Mouse (Mus musculus) embryonic facial prominence, embryonic 14.5 days (tissue): Measurements from ENCODE around the gene Hoxb13. TPM values are rescaled to one million over a fixed set of nuclear protein-coding genes. Genes with fewer than 3 reads are reported as not detected.

Experiments
- ATAC-seq: fragments of 200-750 bp; cut with Nextera tagmentation; 2 replicates; pipeline ENCODE4 v1.8.0; 2017; ENCODE audit warnings: low read depth, moderate number of reproducible peaks, moderate TSS enrichment
- DNase-seq: peaks from one replicate; pipeline ENCODE4 v3.0.0-alpha.2; 2015; ENCODE audit warnings: low spot score
- H3K27ac ChIP-seq: fragments of 300-500 bp; sonication (generic); replicated peaks from 2 replicates; pipeline ENCODE4 v1.5.1; 2014; ENCODE audit warnings: low read depth, mild to moderate bottlenecking, low read length, moderate library complexity
- H3K27me3 ChIP-seq: fragments of 300-500 bp; sonication (generic); replicated peaks from 2 replicates; pipeline ENCODE4 v1.6.1; 2014; ENCODE audit warnings: low read length; ENCODE audit not compliant: control insufficient read depth, insufficient read depth
- H3K36me3 ChIP-seq: fragments of 300-500 bp; sonication (generic); 2 replicates; pipeline ENCODE4 v1.6.1; 2014; ENCODE audit warnings: low read length, mixed read lengths; ENCODE audit not compliant: control insufficient read depth, insufficient read depth
- H3K4me1 ChIP-seq: fragments of 300-500 bp; sonication (generic); 2 replicates; pipeline ENCODE4 v1.6.1; 2014; ENCODE audit warnings: antibody characterized with exemption, low read length; ENCODE audit not compliant: control insufficient read depth, insufficient read depth
- H3K4me2 ChIP-seq: fragments of 300-500 bp; sonication (generic); 2 replicates; pipeline ENCODE4 v1.6.1; 2014; ENCODE audit warnings: low read depth, mild to moderate bottlenecking, low read length, moderate library complexity, mixed read lengths
- H3K4me3 ChIP-seq: fragments of 300-500 bp; sonication (generic); 2 replicates; pipeline ENCODE4 v1.5.1; 2014; ENCODE audit warnings: low read depth, mild to moderate bottlenecking, low read length
- H3K9ac ChIP-seq: fragments of 300-500 bp; sonication (generic); 2 replicates; pipeline ENCODE4 v1.6.1; 2014; ENCODE audit warnings: low read depth, mild to moderate bottlenecking, low read length, moderate library complexity, mixed read lengths
- H3K9me3 ChIP-seq: fragments of 300-500 bp; sonication (generic); 2 replicates; pipeline ENCODE4 v1.6.1; 2016; ENCODE audit warnings: low read length; ENCODE audit not compliant: control insufficient read depth
- WGBS: fragments of 180-500 bp; shearing (Covaris S2); extraction: QIAGEN DNeasy Blood & Tissue Kit; methylation state at CpG from one replicate; pipeline ENCODE4 v1.1.7; 2014; 5-methylcytosine and 5-hydroxymethylcytosine counted together
- polyA plus RNA-seq: library from polyadenylated mRNA; unstranded; fragments of >200 nt; fragmentation: Nextera tagmentation; extraction: Ambion mirVana; gene quantifications from 2 replicates; pipeline ENCODE4 v1.2.1, GENCODE M21; 2014

Hoxb13 gene
- not detected in 2 replicates for polyA plus RNA-seq

DNA sequence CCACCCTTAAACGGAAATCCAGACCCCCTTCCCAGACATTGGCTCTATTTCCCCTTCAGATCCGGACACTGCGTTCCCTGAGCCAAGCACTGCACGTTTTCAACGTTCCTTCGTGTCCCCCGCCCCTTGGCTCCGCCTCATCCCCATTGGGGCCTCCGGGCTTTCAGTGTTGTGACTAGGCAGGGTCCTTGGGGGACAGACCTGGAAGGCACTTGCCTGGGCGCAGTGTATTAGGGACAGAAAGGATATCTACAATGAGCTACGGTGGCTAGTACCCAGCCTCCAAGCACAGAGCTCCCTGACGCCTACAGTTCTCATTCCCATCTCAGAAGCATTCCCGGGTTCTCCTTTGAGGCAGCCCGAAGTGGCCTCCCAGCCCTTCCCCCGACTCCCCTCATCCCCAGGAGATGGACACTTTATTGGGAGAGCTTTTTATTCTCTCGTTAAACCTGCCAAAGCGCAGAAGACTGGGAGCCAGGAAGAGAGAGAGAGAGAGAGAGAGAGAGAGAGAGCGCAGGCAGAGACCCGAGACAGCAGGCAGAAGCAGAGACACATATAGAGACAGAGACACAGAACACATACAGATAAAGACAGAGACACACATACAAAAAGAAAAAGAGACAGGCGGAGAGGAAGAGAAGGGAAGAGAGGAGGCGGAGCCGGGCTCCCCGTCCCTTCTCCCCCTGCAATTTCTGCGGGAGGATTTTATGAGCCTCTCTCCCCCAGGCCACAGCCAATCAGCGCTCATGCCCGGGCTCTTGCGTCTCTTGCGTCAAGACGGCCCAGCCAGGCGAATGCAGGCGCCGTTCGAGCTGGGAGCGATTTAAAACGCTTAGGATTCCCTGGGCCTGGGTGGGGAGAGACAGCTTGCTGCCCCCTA lies at the start of gene Hoxb13:
Hoxb13 (plus strand) TSS at position 796 of the 880 bp plus-strand sequence.
- Histone ChIP-seq H3K9ac (no peak within 1 kb of the TSS), H3K27me3 (peaks cover 100% of the 10 kb centered on the region), H3K4me2 (peak within 1 kb of the TSS; percentile 38), H3K4me1 (no peaks in the 10 kb centered on the region), H3K36me3 (no peaks in the 10 kb centered on the region), H3K27ac (no peak within 1 kb of the TSS), H3K9me3 (no peaks in the 10 kb centered on the region), H3K4me3 (peak within 1 kb of the TSS; percentile 21)
- ATAC-seq (no peak), DNase-seq (peak; percentile 49)
- under 1% methylated on average over 34 of the region's 35 CpGs for WGBS

DNA sequence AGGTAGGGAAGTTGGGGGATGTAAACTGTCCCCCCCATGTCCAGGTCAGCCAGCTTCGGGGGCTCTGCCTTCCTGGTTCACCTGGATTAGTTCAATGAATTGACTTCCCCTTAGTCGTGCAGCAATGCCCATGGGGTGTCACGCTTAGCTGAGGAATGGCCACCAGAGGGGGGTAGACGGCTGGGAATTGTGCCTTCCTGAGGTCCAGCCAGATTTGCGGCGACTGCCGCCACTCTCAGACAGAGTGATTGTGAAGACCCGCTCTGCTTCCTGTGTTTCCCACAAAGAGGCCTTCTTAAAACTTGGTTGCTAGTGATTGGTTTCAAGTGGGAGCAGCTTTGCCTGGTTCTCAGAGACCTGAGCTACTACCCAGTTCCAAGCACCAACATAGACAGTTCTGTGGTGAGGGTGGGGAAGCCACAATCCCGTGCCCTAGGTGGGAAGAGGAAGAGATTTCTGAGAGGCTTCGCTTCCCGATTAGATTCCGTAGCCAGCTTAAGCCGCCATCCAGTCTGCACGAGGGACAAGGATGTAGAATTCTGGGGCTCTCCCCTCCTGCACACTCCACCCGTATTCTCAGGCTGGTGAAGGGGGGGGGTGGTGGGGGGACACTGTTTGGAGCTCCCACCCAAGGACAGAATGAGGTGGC lies 48.4 kb upstream of the Hoxb13 start:
- Histone ChIP-seq H3K36me3 (no peaks in the 10 kb centered on the region), H3K9me3 (no peaks in the 10 kb centered on the region), H3K27me3 (peaks cover 40% of the 10 kb centered on the region), H3K4me3 (no peak overlapping the region), H3K4me2 (peak overlapping the region; percentile 31), H3K4me1 (no peaks in the 10 kb centered on the region), H3K27ac (no peak overlapping the region), H3K9ac (0 out of 2 replicates have a peak overlapping the region, but pooled peaks have one; percentile 41)
- 0% methylated on average over 15 of the region's 15 CpGs for WGBS
- DNase-seq, result peak; percentile 77
- ATAC-seq, result 0 out of 2 replicates have a peak, but pooled peaks have one; percentile 55

DNA sequence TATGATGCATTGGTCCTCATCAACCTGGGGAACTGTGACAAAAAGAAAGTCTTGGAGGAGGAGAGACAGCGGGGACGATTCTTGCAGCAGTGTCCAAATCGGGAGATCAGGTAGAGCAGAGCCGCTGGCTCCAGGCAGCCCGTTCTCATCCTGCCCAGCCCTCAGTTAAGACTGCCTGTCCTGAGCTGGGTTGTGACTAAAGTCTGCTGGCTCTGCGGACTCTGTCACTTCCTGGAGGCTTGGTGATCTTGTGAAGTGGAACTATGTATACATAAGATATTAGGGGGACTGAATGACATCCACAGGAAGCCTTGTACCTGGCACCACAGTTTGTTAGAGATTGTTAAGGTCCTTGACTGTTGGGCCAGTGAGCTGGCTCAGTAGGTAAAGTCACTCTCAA lies 46.6 kb upstream of the Hoxb13 start:
- ATAC-seq, result no peak
- H3K9ac ChIP-seq, result no peak overlapping the region
- H3K9me3 ChIP-seq, result no peaks in the 10 kb centered on the region
- no peak overlapping the region for H3K4me2 ChIP-seq
- H3K36me3 ChIP-seq, result no peaks in the 10 kb centered on the region
- H3K4me3 ChIP-seq, result no peak overlapping the region
- WGBS, result 72% methylated on average over 6 of the region's 6 CpGs
- peaks cover 54% of the 10 kb centered on the region for H3K27me3 ChIP-seq
- H3K27ac ChIP-seq, result no peak overlapping the region
- H3K4me1 ChIP-seq, result no peaks in the 10 kb centered on the region
- no peak for DNase-seq

DNA sequence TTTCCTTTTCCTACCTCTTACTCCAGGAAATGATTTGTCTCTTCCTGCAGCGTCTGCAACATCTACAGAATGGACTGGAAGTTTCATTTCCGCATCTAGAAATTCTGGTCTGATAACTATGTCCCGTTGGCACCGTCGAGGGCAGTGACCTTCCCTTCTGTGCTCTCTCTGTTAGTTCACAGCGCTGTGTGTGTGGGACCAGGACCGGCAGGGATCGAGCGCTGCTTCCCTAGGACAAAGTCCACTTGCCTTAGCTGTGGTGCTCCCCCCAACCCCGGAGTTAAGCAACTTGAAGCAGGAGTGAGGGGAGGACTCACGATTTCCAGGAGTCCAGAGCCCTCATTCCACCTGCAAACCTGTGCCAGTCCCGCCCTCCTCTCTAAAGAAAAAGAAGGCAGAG lies 29.3 kb upstream of the Hoxb13 start:
- Histone ChIP-seq H3K9ac (no peak overlapping the region), H3K27ac (no peak overlapping the region), H3K4me2 (no peak overlapping the region), H3K9me3 (peaks cover 4% of the 10 kb centered on the region; the same call in 1 of the 2 replicates), H3K4me1 (no peaks in the 10 kb centered on the region), H3K36me3 (no peaks in the 10 kb centered on the region), H3K4me3 (no peak overlapping the region), H3K27me3 (peaks cover 74% of the 10 kb centered on the region)
- no peak for ATAC-seq
- WGBS, result 61% methylated on average over 12 of the region's 12 CpGs
- no peak for DNase-seq

DNA sequence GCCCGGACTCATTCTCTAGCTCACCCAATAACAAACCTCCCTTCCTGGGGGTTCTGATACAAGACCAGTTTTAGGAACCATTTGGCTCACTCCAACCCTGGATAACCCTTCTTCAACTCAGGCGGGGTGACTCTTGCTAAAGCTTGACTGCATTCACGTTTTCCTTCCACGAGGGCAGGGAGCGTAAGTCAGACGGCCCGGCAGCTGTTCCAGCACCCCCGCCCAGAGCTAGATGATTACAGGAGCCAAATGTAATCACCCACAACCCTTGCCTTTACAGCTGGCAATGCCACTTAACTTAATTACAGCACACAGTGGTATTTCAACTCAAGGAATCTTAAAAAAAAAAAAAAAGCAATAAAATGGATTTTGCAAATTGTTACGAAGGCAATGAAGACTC lies 26.0 kb upstream of the Hoxb13 start:
- H3K27ac ChIP-seq, result no peak overlapping the region
- no peak overlapping the region for H3K4me3 ChIP-seq
- ATAC-seq (no peak), DNase-seq (peak; percentile 7)
- no peaks in the 10 kb centered on the region for H3K9me3 ChIP-seq
- WGBS, result 27% methylated on average over 9 of the region's 9 CpGs
- no peak overlapping the region for H3K4me2 ChIP-seq
- no peaks in the 10 kb centered on the region for H3K36me3 ChIP-seq
- H3K9ac ChIP-seq, result no peak overlapping the region
- peaks cover 98% of the 10 kb centered on the region for H3K27me3 ChIP-seq
- H3K4me1 ChIP-seq, result no peaks in the 10 kb centered on the region

DNA sequence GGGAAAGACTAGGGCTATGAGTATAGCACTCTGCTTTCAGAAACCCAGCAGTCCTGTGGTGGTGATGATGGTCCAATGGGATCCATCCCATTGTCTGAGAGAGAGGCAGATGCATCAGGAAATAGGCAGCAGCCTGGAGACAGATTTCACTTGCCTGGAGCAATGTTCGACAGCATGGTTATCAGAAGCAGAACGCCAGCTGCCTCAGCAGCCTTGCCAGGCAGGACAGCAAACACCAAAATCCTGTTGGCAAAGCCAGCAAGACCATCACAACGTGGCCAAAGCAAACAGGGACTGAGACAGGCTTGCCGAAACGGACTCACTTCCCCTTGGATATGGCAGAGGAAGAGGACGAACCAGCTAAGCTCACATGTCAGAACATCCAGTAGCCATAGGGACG lies 25.1 kb upstream of the Hoxb13 start:
- Histone ChIP-seq H3K4me2 (no peak overlapping the region), H3K36me3 (no peaks in the 10 kb centered on the region), H3K27me3 (peaks cover 100% of the 10 kb centered on the region), H3K4me3 (no peak overlapping the region), H3K9me3 (no peaks in the 10 kb centered on the region), H3K27ac (no peak overlapping the region), H3K9ac (no peak overlapping the region), H3K4me1 (no peaks in the 10 kb centered on the region)
- WGBS, result 4% methylated on average over 7 of the region's 7 CpGs
- no peak for ATAC-seq
- no peak for DNase-seq

DNA sequence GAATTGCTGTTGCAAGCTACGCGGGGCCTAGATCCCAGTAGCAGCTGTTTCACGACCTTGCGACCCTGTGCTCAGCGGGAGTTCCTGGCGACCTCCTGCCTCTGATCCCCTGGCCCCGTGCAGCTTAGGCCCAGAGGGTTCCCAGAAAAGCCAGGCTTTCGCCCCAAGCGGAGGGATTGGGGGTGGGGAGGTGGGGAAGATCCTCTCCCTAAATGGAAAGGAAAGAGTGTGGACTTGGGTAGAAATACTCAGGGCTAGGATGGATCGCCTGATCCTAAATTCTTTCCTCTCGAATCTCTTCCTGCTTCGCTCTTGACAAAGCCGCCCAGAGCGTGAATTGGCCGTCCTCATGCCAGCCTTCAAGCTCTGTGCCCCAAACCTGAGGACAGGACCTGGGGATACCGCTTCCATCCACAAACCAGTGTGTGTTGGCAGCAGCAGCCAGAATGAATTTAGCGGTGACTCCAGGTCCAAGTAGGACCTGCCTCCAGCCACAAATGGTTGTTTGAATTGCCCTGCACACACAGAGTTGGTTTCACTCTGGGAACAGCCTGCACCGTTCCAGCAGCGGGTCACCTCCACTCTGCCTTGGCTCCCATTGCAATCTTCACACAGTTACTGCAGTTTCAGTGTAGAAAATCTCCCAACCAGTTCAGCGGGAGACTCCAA lies 23.3 kb upstream of the Hoxb13 start:
- ATAC-seq, result no peak
- peaks cover 100% of the 10 kb centered on the region for H3K27me3 ChIP-seq
- DNase-seq, result no peak
- H3K9ac ChIP-seq, result no peak overlapping the region
- H3K4me3 ChIP-seq, result no peak overlapping the region
- H3K9me3 ChIP-seq, result no peaks in the 10 kb centered on the region
- H3K4me1 ChIP-seq, result no peaks in the 10 kb centered on the region
- H3K4me2 ChIP-seq, result no peak overlapping the region
- H3K27ac ChIP-seq, result no peak overlapping the region
- 1% methylated on average over 16 of the region's 20 CpGs for WGBS
- H3K36me3 ChIP-seq, result no peaks in the 10 kb centered on the region

DNA sequence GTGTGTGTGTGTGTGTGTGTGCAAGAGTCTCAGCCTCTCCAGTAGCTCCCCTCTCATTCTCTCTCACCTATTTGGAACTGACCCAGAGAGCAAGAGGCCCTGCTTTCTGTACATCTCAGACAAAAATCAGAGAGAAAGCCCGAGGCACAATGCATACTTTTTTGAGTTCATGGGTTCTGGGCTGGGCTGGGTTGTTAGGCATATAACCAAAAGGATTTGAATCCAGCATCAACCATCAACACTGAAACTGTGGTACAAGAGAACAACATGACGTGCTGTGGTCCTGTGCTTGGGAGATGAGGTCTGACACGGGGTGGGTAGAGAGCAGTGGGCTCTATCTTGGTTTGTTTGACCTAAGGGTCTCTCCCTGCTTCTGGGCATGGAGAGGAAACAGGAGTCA lies 22.5 kb upstream of the Hoxb13 start:
- WGBS, result 0% methylated on average over 3 of the region's 3 CpGs
- ATAC-seq (no peak), DNase-seq (no peak)

More for the DNA sequence above, 22.5 kb upstream of the Hoxb13 start:
- Histone ChIP-seq H3K9ac (no peak overlapping the region), H3K4me3 (no peak overlapping the region), H3K9me3 (no peaks in the 10 kb centered on the region), H3K4me1 (no peaks in the 10 kb centered on the region), H3K27ac (no peak overlapping the region), H3K27me3 (peaks cover 100% of the 10 kb centered on the region), H3K36me3 (no peaks in the 10 kb centered on the region), H3K4me2 (no peak overlapping the region)
